Mouse (Mus musculus) brain, embryonic 14.5 days (tissue): Measurements from ENCODE around the gene Atg4d.

Experiments used
- CTCF ChIP-seq: fragments of 200-500 bp; IDR thresholded peaks from 2 replicates; pipeline ENCODE4 v1.5.1; 2012; ENCODE audit warnings: inconsistent platforms, mild to moderate bottlenecking, moderate library complexity, borderline replicate concordance; ENCODE audit not compliant: insufficient read depth, insufficient read length; ENCODE audit errors: extremely low read depth
- POLR2A ChIP-seq: fragments of 200-500 bp; IDR thresholded peaks from 2 replicates; pipeline ENCODE4 v1.6.1; 2012; ENCODE audit warnings: mild to moderate bottlenecking, inconsistent platforms, borderline replicate concordance; ENCODE audit not compliant: poor library complexity, insufficient read depth, insufficient read length, severe bottlenecking; ENCODE audit errors: extremely low read depth

DNA sequence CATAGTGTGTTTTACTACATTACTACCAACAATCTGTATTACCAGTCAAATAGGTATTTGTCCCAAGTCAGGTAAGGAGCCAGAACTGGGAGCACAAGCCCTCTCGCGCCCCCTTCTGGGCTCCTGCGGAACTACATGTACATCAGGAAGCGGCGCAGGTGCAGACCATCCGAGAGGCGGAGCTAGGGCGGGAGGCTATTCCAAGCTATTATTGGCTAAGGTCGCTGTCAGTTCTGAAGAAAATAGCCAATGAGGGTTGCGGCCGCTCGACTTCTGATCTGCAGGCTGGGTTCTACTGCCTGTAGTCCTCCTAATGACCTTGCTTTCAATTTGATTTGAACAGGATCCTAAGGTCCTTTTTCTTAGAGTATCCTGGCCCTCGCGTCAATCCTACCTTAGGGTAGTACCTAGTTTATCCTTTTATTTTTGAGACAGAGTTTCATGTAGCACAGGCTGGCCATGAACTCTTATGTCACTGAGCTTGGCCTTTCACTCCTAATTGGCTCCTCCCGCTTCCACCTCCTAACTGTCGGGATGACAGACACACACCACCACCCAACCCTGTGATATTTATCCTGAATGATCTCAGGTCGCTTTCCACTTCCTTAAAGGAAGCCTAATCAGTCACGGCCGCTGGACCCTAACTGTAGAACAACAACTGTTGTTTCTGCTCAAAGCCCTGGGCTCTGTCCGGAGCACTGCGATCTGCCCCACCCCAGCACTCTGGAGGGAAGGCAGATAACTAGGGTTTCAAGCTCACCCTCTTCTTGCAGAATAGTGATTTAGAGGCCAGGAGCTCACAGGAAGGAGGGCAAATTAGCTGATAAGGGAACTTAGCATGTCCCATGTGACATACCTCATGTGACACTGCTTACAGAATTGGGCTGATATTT, 44.4 kb upstream of the Atg4d start:
- TF ChIP-seq CTCF (peak; percentile 92), POLR2A (no peak)
